Mouse (Mus musculus) erythroblast, embryonic 14.5 days (primary cell): ENCODE data around the gene Crybb2. TPM values are rescaled to one million over a fixed set of nuclear protein-coding genes. Genes with fewer than 3 reads are reported as not detected.

Experiments
- H3K27me3 ChIP-seq: 2 replicates; pipeline ENCODE4 v1.6.1; 2012; ENCODE audit warnings: inconsistent platforms; ENCODE audit not compliant: control insufficient read depth
- H3K36me3 ChIP-seq: 2 replicates; pipeline ENCODE4 v1.6.1; 2012; ENCODE audit warnings: mild to moderate bottlenecking, inconsistent platforms; ENCODE audit not compliant: control insufficient read depth
- H3K4me1 ChIP-seq: 2 replicates; pipeline ENCODE4 v1.6.1; 2012; ENCODE audit warnings: inconsistent platforms; ENCODE audit not compliant: control insufficient read depth
- H3K4me3 ChIP-seq: replicated peaks from 2 replicates; pipeline ENCODE3; 2012; ENCODE audit warnings: moderate library complexity, mild to moderate bottlenecking, inconsistent platforms
- H3K9me3 ChIP-seq: 2 replicates; pipeline ENCODE4 v1.6.1; 2012; ENCODE audit warnings: low read length, inconsistent platforms, mixed read lengths; ENCODE audit not compliant: control insufficient read depth
- GATA1 ChIP-seq: IDR thresholded peaks from 2 replicates; pipeline ENCODE4 v1.6.1; 2012; ENCODE audit warnings: low read length, inconsistent platforms, mixed read lengths
- TAL1 ChIP-seq: IDR thresholded peaks from 3 replicates; pipeline ENCODE4 v1.6.1; 2012; ENCODE audit warnings: low read length, inconsistent platforms, mixed read lengths
- polyA plus RNA-seq: library from polyadenylated mRNA; stranded (reverse); fragments of >175 nt; gene quantifications from 2 replicates; pipeline ENCODE4 v1.2.3, GENCODE M21; 2012

Crybb2 gene
- polyA plus RNA-seq, 1 experiment: not detected

- no peaks in the 10 kb centered on the region for H3K9me3 ChIP-seq
- peaks cover 31% of the 10 kb centered on the region for H3K4me1 ChIP-seq
- TF ChIP-seq TAL1 (no peak), GATA1 (no peak)
These were observed 38.3 kb upstream of the Crybb2 start for GRCm38 (mm10) chr5:113108165-113108764.

GRCm38 (mm10) chr5:113107709-113108108, 37.8 kb upstream of the Crybb2 start:
- no peaks in the 10 kb centered on the region for H3K27me3 ChIP-seq
- no peak overlapping the region for H3K4me3 ChIP-seq
- no peak for TF ChIP-seq TAL1
- no peak for TF ChIP-seq GATA1

More at GRCm38 (mm10) chr5:113108165-113108764, 38.3 kb upstream of the Crybb2 start:
- no peaks in the 10 kb centered on the region for H3K36me3 ChIP-seq
- no peak overlapping the region for H3K4me3 ChIP-seq
- no peaks in the 10 kb centered on the region for H3K27me3 ChIP-seq

GRCm38 (mm10) chr5:113106594-113106993, 36.7 kb upstream of the Crybb2 start:
- no peaks in the 10 kb centered on the region for H3K27me3 ChIP-seq
- no peak for TF ChIP-seq TAL1
- TF ChIP-seq GATA1: no peak
- peaks cover 22% of the 10 kb centered on the region for H3K4me1 ChIP-seq
- no peaks in the 10 kb centered on the region; the same call in 1 of the 2 replicates for H3K9me3 ChIP-seq
- no peak overlapping the region for H3K4me3 ChIP-seq
- H3K36me3 ChIP-seq: no peaks in the 10 kb centered on the region

More at GRCm38 (mm10) chr5:113107709-113108108, 37.8 kb upstream of the Crybb2 start:
- Histone ChIP-seq H3K36me3 (no peaks in the 10 kb centered on the region), H3K9me3 (no peaks in the 10 kb centered on the region; the same call in 1 of the 2 replicates), H3K4me1 (peaks cover 27% of the 10 kb centered on the region)

GRCm38 (mm10) chr5:113105481-113105880, 35.6 kb upstream of the Crybb2 start:
- H3K4me1 ChIP-seq: peaks cover 12% of the 10 kb centered on the region
- no peaks in the 10 kb centered on the region for H3K27me3 ChIP-seq
- H3K36me3 ChIP-seq: no peaks in the 10 kb centered on the region; the same call in 1 of the 2 replicates
- H3K4me3 ChIP-seq: no peak overlapping the region
- H3K9me3 ChIP-seq: no peaks in the 10 kb centered on the region; the same call in 1 of the 2 replicates
- TF ChIP-seq TAL1: no peak
- no peak for TF ChIP-seq GATA1

- Histone ChIP-seq H3K27me3 (no peaks in the 10 kb centered on the region), H3K4me1 (peaks cover 9% of the 10 kb centered on the region), H3K9me3 (no peaks in the 10 kb centered on the region; the same call in 1 of the 2 replicates), H3K4me3 (no peak overlapping the region), H3K36me3 (no peaks in the 10 kb centered on the region; the same call in 1 of the 2 replicates)
- TF ChIP-seq GATA1 (no peak), TAL1 (no peak)
These were observed 35.1 kb upstream of the Crybb2 start for GRCm38 (mm10) chr5:113105035-113105434.

- no peaks in the 10 kb centered on the region; the same call in 1 of the 2 replicates for H3K9me3 ChIP-seq
- no peak for TF ChIP-seq TAL1
- no peak for TF ChIP-seq GATA1
- no peaks in the 10 kb centered on the region for H3K27me3 ChIP-seq
- H3K4me3 ChIP-seq: no peak overlapping the region
- H3K36me3 ChIP-seq: no peaks in the 10 kb centered on the region; the same call in 1 of the 2 replicates
- no peaks in the 10 kb centered on the region for H3K4me1 ChIP-seq
These were observed 32.5 kb upstream of the Crybb2 start for GRCm38 (mm10) chr5:113102455-113102854.

GRCm38 (mm10) chr5:113101457-113101856, 31.5 kb upstream of the Crybb2 start:
- Histone ChIP-seq H3K36me3 (no peaks in the 10 kb centered on the region; the same call in 1 of the 2 replicates), H3K9me3 (no peaks in the 10 kb centered on the region; the same call in 1 of the 2 replicates), H3K4me3 (no peak overlapping the region), H3K27me3 (no peaks in the 10 kb centered on the region), H3K4me1 (no peaks in the 10 kb centered on the region)
- TF ChIP-seq GATA1 (no peak), TAL1 (no peak)

- no peaks in the 10 kb centered on the region for H3K4me1 ChIP-seq
- no peaks in the 10 kb centered on the region; the same call in 1 of the 2 replicates for H3K9me3 ChIP-seq
- H3K27me3 ChIP-seq: no peaks in the 10 kb centered on the region
- TF ChIP-seq TAL1 (no peak), GATA1 (no peak)
- no peaks in the 10 kb centered on the region; the same call in 1 of the 2 replicates for H3K36me3 ChIP-seq
- no peak overlapping the region for H3K4me3 ChIP-seq
These were observed 30.5 kb upstream of the Crybb2 start for GRCm38 (mm10) chr5:113100422-113100821.

GRCm38 (mm10) chr5:113099546-113099945, 29.6 kb upstream of the Crybb2 start:
- no peaks in the 10 kb centered on the region; the same call in 1 of the 2 replicates for H3K9me3 ChIP-seq
- H3K36me3 ChIP-seq: peaks cover under 1% of the 10 kb centered on the region; the same call in 1 of the 2 replicates
- TF ChIP-seq GATA1 (no peak), TAL1 (no peak)
- no peaks in the 10 kb centered on the region for H3K4me1 ChIP-seq
- H3K4me3 ChIP-seq: no peak overlapping the region
- no peaks in the 10 kb centered on the region for H3K27me3 ChIP-seq
